Comparison of ENCODE assay signal across 11 mouse cellular contexts in the genomic region with DNA sequence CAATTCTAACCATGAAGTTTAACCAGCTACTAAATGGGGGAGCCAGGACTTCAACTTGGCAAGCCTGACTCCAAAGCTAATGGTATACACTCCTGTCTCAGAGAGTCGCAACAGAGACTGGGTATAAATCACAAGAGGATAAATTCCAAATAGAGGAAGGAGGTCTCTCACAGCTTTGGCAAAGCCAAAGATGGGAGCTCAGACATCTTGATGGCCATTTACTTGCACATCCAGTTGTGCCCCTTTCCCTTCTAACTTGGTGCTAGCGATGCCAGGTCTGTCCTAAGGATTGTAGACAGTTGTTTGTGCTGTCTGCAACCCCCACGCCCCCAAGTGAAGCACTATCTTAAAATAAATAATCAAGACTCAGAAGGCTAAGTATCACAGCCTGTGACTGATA.
DNase-seq lines count a peak whose midpoint lies in the region; ATAC-seq and TF ChIP-seq lines count a peak whose summit lies in the region.
"Had no signal": no experiment of that assay in that cellular context is flagged by ENCODE, and none has a peak within 500 bp of the region (broad histone marks: within the 10 kb centered on the region; RNA-seq: fewer than 3 reads in every experiment).

No protein-coding gene starts in this region.

- H3K79me2 ChIP-seq in myocyte (ENCODE audit: control insufficient read depth, insufficient read depth), result no peaks in the 10 kb centered on the region

- H3K9me3 ChIP-seq in kidney, embryonic 15.5 days (replicated peaks), result no peaks in the 10 kb centered on the region
- no peaks in the 10 kb centered on the region for H3K9me3 ChIP-seq in forebrain, embryonic 11.5 days (ENCODE audit: control insufficient read depth, low read length)
- H3K9me3 ChIP-seq: liver, embryonic 15.5 days had no signal

- peak overlapping the region; percentile 59; the same call in 1 of the 2 replicates for H3K9ac ChIP-seq in kidney, embryonic 15.5 days
- H3K9ac ChIP-seq in forebrain, embryonic 11.5 days (ENCODE audit: low read length), result peak overlapping the region; percentile 79

- TF ChIP-seq POLR2A in myocyte (IDR thresholded peaks at IDR 0.05; ENCODE audit: insufficient read length, low read depth), result no peak

- peaks cover 34% of the 10 kb centered on the region for H3K4me1 ChIP-seq in kidney, embryonic 15.5 days
- H3K4me1 ChIP-seq in forebrain, embryonic 11.5 days (replicated peaks; ENCODE audit: control insufficient read depth, insufficient read depth, low read length), result peaks cover 9% of the 10 kb centered on the region

- H3K4me3 ChIP-seq in kidney, embryonic 15.5 days (replicated peaks), result peak overlapping the region; percentile 47; the same call in 1 of the 2 replicates
- H3K4me3 ChIP-seq in forebrain, embryonic 11.5 days (ENCODE audit: low read depth, low read length), result no peak overlapping the region
- H3K4me3 ChIP-seq in myocyte, result peak overlapping the region; percentile 15

- no peaks in the 10 kb centered on the region for H3K36me3 ChIP-seq in kidney, embryonic 15.5 days
- no peaks in the 10 kb centered on the region for H3K36me3 ChIP-seq in forebrain, embryonic 11.5 days (ENCODE audit: control insufficient read depth, insufficient read depth, low read length)
- no peaks in the 10 kb centered on the region for H3K36me3 ChIP-seq in myocyte (ENCODE audit: control insufficient read depth, insufficient read depth)
- H3K36me3 ChIP-seq: liver, embryonic 15.5 days had no signal

- H3K27me3 ChIP-seq in kidney, embryonic 15.5 days, result no peaks in the 10 kb centered on the region
- H3K27me3 ChIP-seq in forebrain, embryonic 11.5 days (ENCODE audit: control insufficient read depth, insufficient read depth, low read length), result no peaks in the 10 kb centered on the region
- no peaks in the 10 kb centered on the region for H3K27me3 ChIP-seq in myocyte (ENCODE audit: control insufficient read depth, insufficient read depth, insufficient read length)

- WGBS in kidney, embryonic 15.5 days, result 47% methylated on average over 3 of the region's 3 CpGs
- 79% methylated on average over 3 of the region's 3 CpGs for WGBS in forebrain, embryonic 11.5 days

- ATAC-seq in kidney, embryonic 15.5 days (replicated peaks; ENCODE audit: low FRiP score), result no peak
- ATAC-seq in forebrain, embryonic 11.5 days (replicated peaks; ENCODE audit: low FRiP score), result no peak
- ATAC-seq in CD4-positive, CD25-positive, alpha-beta regulatory T cell, adult 4 months, result no peak

- H3K4me2 ChIP-seq in kidney, embryonic 15.5 days, result peak overlapping the region; percentile 82
- peak overlapping the region; percentile 67; the same call in 1 of the 2 replicates for H3K4me2 ChIP-seq in forebrain, embryonic 11.5 days (ENCODE audit: low read depth, low read length, severe bottlenecking)
- H3K4me2 ChIP-seq in myocyte (ENCODE audit: low read depth), result peak overlapping the region; percentile 97

- DNase-seq in kidney, adult 8-10 months, result no peak
- no peak for DNase-seq in forebrain, embryonic 11.5 days (ENCODE audit: low spot score)
- DNase-seq in induced T-regulatory cell, adult 2 months (ENCODE audit: low read depth), result peak; percentile 14
- DNase-seq in cerebellum, adult 8-10 months, result no peak
- no peak for DNase-seq in right cerebral cortex, postnatal 25 days
- DNase-seq: adrenal gland, adult 8-10 months; thymus, postnatal 36 days had no signal

- peak overlapping the region; percentile 77 for H3K27ac ChIP-seq in kidney, embryonic 15.5 days
- 0 out of 2 replicates have a peak overlapping the region, but pooled peaks have one; percentile 60 for H3K27ac ChIP-seq in forebrain, embryonic 11.5 days (ENCODE audit: low read depth, low read length)
- H3K27ac ChIP-seq: liver, embryonic 15.5 days had no signal

- peak overlapping the region; percentile 13 for H3ac ChIP-seq in myocyte (ENCODE audit: control insufficient read depth, insufficient read length)

TF ChIP-seq in myocyte, 11 proteins besides CTCF, POLR2A, EP300 and RAD21:
- TF ChIP-seq TCF12 (IDR thresholded peaks at IDR 0.05; ENCODE audit: insufficient read depth, poor library complexity, severe bottlenecking), result no peak
- TF ChIP-seq SRF (IDR thresholded peaks at IDR 0.05; ENCODE audit: control insufficient read depth, insufficient read length, low read depth), result no peak
- TF ChIP-seq CEBPB (IDR thresholded peaks at IDR 0.05; ENCODE audit: insufficient read depth, poor library complexity, severe bottlenecking), result no peak
- no peak for TF ChIP-seq REST (IDR thresholded peaks at IDR 0.05; ENCODE audit: insufficient read depth, insufficient read length)
- no peak for TF ChIP-seq MAX (IDR thresholded peaks at IDR 0.05; ENCODE audit: low read depth)
- TF ChIP-seq MYOD1 (IDR thresholded peaks at IDR 0.05; ENCODE audit: control insufficient read depth in 1 of 3, insufficient read length in 2 of 3, low read depth in 2 of 3), result no peak
- no peak for TF ChIP-seq USF1 (IDR thresholded peaks at IDR 0.05; ENCODE audit: low read depth)
